Comparison of ENCODE assay signal across 8 mouse cellular contexts in the genomic region with DNA sequence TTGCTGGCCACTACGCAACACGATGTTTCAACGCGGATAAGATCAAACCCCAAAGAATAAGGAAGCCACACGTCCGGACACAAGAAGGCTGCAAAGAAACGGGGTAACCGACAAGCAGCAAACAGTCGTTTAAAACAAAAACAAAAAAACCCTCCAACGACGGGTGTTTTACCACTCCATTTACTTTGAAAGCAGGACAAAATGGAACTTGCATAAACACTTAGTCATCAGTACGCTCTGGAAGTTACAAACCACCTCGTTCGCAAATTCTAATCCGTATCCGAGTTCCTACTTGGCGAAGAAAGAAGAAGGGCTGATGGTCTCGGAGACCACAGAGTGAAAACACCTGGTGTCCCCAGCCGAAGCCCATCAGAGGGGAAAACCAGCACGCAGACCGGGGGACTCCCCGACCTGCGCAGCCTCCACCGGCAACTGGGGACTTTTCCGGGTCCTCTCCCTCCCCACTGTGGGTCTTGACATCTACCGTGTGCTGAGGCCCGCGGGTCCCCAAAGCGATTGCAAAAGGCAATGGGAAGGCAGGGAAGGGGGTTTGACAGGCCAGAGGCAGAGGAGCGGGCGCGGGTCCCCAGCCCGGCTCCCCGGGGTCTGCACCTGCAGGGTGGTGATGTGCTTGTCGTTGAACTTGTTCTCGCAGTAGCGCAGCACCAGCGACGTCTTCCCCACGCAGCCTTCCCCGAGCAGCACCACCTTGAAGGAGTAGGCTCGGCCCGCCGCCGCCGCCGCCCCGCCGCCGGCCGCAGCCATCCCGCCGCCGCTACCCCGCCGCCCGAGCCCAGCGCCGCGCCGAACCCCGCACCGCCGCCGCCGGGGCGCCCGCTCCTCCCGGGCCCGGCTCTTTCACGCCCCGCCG. TPM values are rescaled to one million over a fixed set of nuclear protein-coding genes. Genes with fewer than 3 reads are reported as not detected.
DNase-seq lines count a peak whose midpoint lies in the region; ATAC-seq and TF ChIP-seq lines count a peak whose summit lies in the region.

No protein-coding gene starts in this region.

- peaks cover 55% of the 10 kb centered on the region for H3K79me2 ChIP-seq in C2C12 (ENCODE audit: control insufficient read depth, insufficient read depth)

- H3K79me3 ChIP-seq in C2C12 (ENCODE audit: low read depth) = peaks cover 53% of the 10 kb centered on the region

- H3K9me3 ChIP-seq in intestine, postnatal 0 days (ENCODE audit: control insufficient read depth) = no peaks in the 10 kb centered on the region
- no peaks in the 10 kb centered on the region for H3K9me3 ChIP-seq in lung, embryonic 16.5 days (ENCODE audit: control insufficient read depth, low read length)

- peaks cover 6% of the 10 kb centered on the region; the same call in 1 of the 2 replicates for H3K4me1 ChIP-seq in bone marrow, adult 2 months (ENCODE audit: control insufficient read depth, insufficient read depth, low read length)
- H3K4me1 ChIP-seq in intestine, postnatal 0 days (replicated peaks; ENCODE audit: control insufficient read depth, insufficient read depth, low read length) = 0 out of 2 replicates have a peak, but pooled peaks cover 12% of the 10 kb centered on the region
- peaks cover 26% of the 10 kb centered on the region for H3K4me1 ChIP-seq in lung, embryonic 16.5 days (replicated peaks; ENCODE audit: control insufficient read depth, insufficient read depth, low read length)

- H3K9ac ChIP-seq in intestine, postnatal 0 days (ENCODE audit: low read depth, low read length) = peak overlapping the region; percentile 97
- peak overlapping the region; percentile 90 for H3K9ac ChIP-seq in lung, embryonic 16.5 days (ENCODE audit: low read length)

- peak; percentile 31 for ATAC-seq in intestine, postnatal 0 days
- peak; percentile 71 for ATAC-seq in lung, embryonic 16.5 days (ENCODE audit: low read depth)

- TF ChIP-seq CTCF in C2C12 (IDR thresholded peaks at IDR 0.05; ENCODE audit: control insufficient read depth, insufficient read depth, insufficient read length) = no peak
- TF ChIP-seq CTCF in bone marrow, adult 2 months (IDR thresholded peaks at IDR 0.05; ENCODE audit: control insufficient read depth, insufficient read depth, low read length) = no peak
- no peak for TF ChIP-seq CTCF in intestine, postnatal 0 days (IDR thresholded peaks at IDR 0.05; ENCODE audit: low read depth)

- peak overlapping the region; percentile 98 for H3ac ChIP-seq in C2C12 (ENCODE audit: control insufficient read depth, insufficient read length, low read depth)

- peaks cover 20% of the 10 kb centered on the region for H3K36me3 ChIP-seq in C2C12 (ENCODE audit: control insufficient read depth, insufficient read depth)
- H3K36me3 ChIP-seq in intestine, postnatal 0 days (ENCODE audit: control insufficient read depth, insufficient read depth) = no peaks in the 10 kb centered on the region
- no peaks in the 10 kb centered on the region for H3K36me3 ChIP-seq in lung, embryonic 16.5 days (ENCODE audit: control insufficient read depth, insufficient read depth, low read length)

- TF ChIP-seq POLR2A in bone marrow, adult 2 months (IDR thresholded peaks at IDR 0.05; ENCODE audit: borderline replicate concordance, control insufficient read depth, low read depth, low read length) = no peak

- H3K27me3 ChIP-seq in C2C12 (ENCODE audit: control insufficient read depth, insufficient read depth, insufficient read length) = no peaks in the 10 kb centered on the region
- H3K27me3 ChIP-seq in intestine, postnatal 0 days (replicated peaks; ENCODE audit: control insufficient read depth, insufficient read depth, low read length) = no peaks in the 10 kb centered on the region
- no peaks in the 10 kb centered on the region for H3K27me3 ChIP-seq in lung, embryonic 16.5 days (ENCODE audit: control insufficient read depth, insufficient read depth, low read depth, low read length)

- peak overlapping the region; percentile 91 for H3K27ac ChIP-seq in bone marrow, adult 2 months (ENCODE audit: control insufficient read depth, insufficient read depth, low read depth, low read length, poor library complexity)
- peak overlapping the region; percentile 95 for H3K27ac ChIP-seq in intestine, postnatal 0 days (ENCODE audit: low read depth, low read length)
- H3K27ac ChIP-seq in lung, embryonic 16.5 days (ENCODE audit: low read length) = peak overlapping the region; percentile 92

- H3K4me2 ChIP-seq in intestine, postnatal 0 days (replicated peaks; ENCODE audit: low read depth) = peak overlapping the region; percentile 85
- H3K4me2 ChIP-seq in lung, embryonic 16.5 days (ENCODE audit: low read depth, low read length) = peak overlapping the region; percentile 85

- peak; percentile 72 for DNase-seq in 3134 (ENCODE audit: extremely low read depth, insufficient read length, low spot score)
- peak; percentile 26 to 31 for DNase-seq in frontal cortex, postnatal 36 days (ENCODE audit: low spot score in 2 of 2)
- DNase-seq in retina, postnatal 1 day = peak; percentile 36
- DNase-seq in ovary, postnatal 14 days (ENCODE audit: low spot score) = no peak

- peak overlapping the region; percentile 84 for H3K4me3 ChIP-seq in C2C12 (ENCODE audit: insufficient read depth, poor library complexity, severe bottlenecking)
- peak overlapping the region; percentile 87 for H3K4me3 ChIP-seq in bone marrow, adult 2 months (replicated peaks; ENCODE audit: control insufficient read depth, low read depth, low read length)
- H3K4me3 ChIP-seq in intestine, postnatal 0 days (ENCODE audit: low read depth, low read length) = peak overlapping the region; percentile 98
- peak overlapping the region; percentile 78 for H3K4me3 ChIP-seq in lung, embryonic 16.5 days (ENCODE audit: low read length)

- under 1% methylated on average over 72 of the region's 73 CpGs for WGBS in bone marrow, adult 2 months
- WGBS in intestine, postnatal 0 days = under 1% methylated on average over 50 of the region's 73 CpGs
- WGBS in lung, embryonic 16.5 days = 0% methylated on average over 44 of the region's 73 CpGs

TF ChIP-seq in C2C12, 6 proteins besides CTCF, POLR2A, EP300 and RAD21:
- TF ChIP-seq MYOD1 (IDR thresholded peaks at IDR 0.05; ENCODE audit: control insufficient read depth, insufficient read length, low read depth) (no peak), MAX (IDR thresholded peaks at IDR 0.05) (no peak)

RNA-seq across cellular contexts. Expression of a gene that starts 0.6 kb away (rescaled TPM):
- 22.9 TPM for polyA plus RNA-seq in C2C12 (2012; fragmentation: generic; extraction: Trizol)
- 16.9 and 21.2 TPM in 2 replicates for polyA plus RNA-seq in bone marrow, adult 2 months (2011; ENCODE audit: insufficient read depth, insufficient read length, low replicate concordance, missing spikeins)
- polyA plus RNA-seq in intestine, postnatal 0 days (2015; fragmentation: Nextera tagmentation; extraction: Ambion mirVana) = 14.7 and 15.9 TPM in 2 replicates
- 3.8 and 4.0 TPM in 2 replicates for polyA plus RNA-seq in lung, embryonic 16.5 days (2015; fragmentation: Nextera tagmentation; extraction: Ambion mirVana)

RNA-seq across cellular contexts. Expression of a gene that starts 47.5 kb away (rescaled TPM):
- 16.6 TPM for polyA plus RNA-seq in C2C12 (2012; fragmentation: generic; extraction: Trizol)
- polyA plus RNA-seq in bone marrow, adult 2 months (2011; ENCODE audit: insufficient read depth, insufficient read length, low replicate concordance, missing spikeins) = 7.5 and 12.2 TPM in 2 replicates
- polyA plus RNA-seq in intestine, postnatal 0 days (2015; fragmentation: Nextera tagmentation; extraction: Ambion mirVana) = 47.4 and 50.7 TPM in 2 replicates
- 28.9 and 30.7 TPM in 2 replicates for polyA plus RNA-seq in lung, embryonic 16.5 days (2015; fragmentation: Nextera tagmentation; extraction: Ambion mirVana)
